19 mouse cellular contexts compared by ENCODE assay signal in the genomic region with DNA sequence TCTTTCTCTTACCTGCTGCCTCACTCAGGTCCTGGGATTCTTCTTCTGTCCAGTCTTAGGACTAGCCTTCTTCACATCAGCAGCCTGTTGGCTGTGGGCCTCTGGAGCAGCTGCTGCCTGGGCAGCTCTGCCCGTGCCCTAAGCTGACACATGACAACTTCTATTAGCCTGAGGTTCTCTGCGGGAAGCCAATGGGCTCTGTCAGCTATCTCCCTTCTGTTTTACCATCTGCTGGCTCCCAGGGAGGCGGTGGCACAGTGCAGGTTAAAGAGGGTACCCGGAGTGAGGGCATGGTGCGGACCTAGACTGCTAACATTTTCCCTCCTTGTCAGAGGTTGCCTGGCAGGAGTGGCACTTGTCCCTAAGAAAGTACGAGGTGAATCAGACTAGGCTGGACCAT. TPM values are rescaled to one million over a fixed set of nuclear protein-coding genes. Genes with fewer than 3 reads are reported as not detected.
DNase-seq lines count a peak whose midpoint lies in the region; ATAC-seq and TF ChIP-seq lines count a peak whose summit lies in the region.
"Had no signal": no experiment of that assay in that cellular context is flagged by ENCODE, and none has a peak within 500 bp of the region (broad histone marks: within the 10 kb centered on the region; RNA-seq: fewer than 3 reads in every experiment).

No protein-coding gene starts in this region.

- DNase-seq in forebrain, embryonic 10.5 days (ENCODE audit: extremely low spot score, low spot score): no peak
- DNase-seq in brain, embryonic 14.5 days (ENCODE audit: low read depth): peak; percentile 38
- DNase-seq in cerebellum, postnatal 25 days: peak; percentile 59 to 60
- DNase-seq in left cerebral cortex, adult 2 months (ENCODE audit: extremely low spot score in 1 of 2, low spot score in 2 of 2): no peak
- no peak for DNase-seq in frontal cortex, adult 2 months (ENCODE audit: extremely low spot score in 1 of 2, low spot score in 1 of 2)
- DNase-seq: adrenal gland, postnatal 25 days; forebrain, postnatal 0 days; heart, postnatal 4 days; kidney, adult 8-10 months; lung, postnatal 36 days had no signal

- intact Hi-C loops in left cerebral cortex, adult 2 months (cut with DNase I): no loop called here

- no peak for TF ChIP-seq CTCF in brain, embryonic 14.5 days (IDR thresholded peaks at IDR 0.05; ENCODE audit: borderline replicate concordance, extremely low read depth, insufficient read depth, insufficient read length)
- TF ChIP-seq CTCF in left cerebral cortex, adult 2 months (IDR thresholded peaks at IDR 0.05): no peak

- 70% methylated on average over 6 of the region's 6 CpGs for WGBS in forebrain, embryonic 10.5 days
- 51% methylated on average over 6 of the region's 6 CpGs for WGBS in forebrain, embryonic 15.5 days
- 51% methylated on average over 6 of the region's 6 CpGs for WGBS in midbrain, embryonic 15.5 days

- no peaks in the 10 kb centered on the region for H3K27me3 ChIP-seq in forebrain, embryonic 10.5 days (ENCODE audit: poor library complexity, severe bottlenecking)
- H3K27me3 ChIP-seq in forebrain, embryonic 15.5 days: no peaks in the 10 kb centered on the region
- no peaks in the 10 kb centered on the region for H3K27me3 ChIP-seq in midbrain, embryonic 15.5 days (replicated peaks)
- H3K27me3 ChIP-seq: embryonic facial prominence, embryonic 15.5 days had no signal

- no peak for TF ChIP-seq POLR2A in brain, embryonic 14.5 days (IDR thresholded peaks at IDR 0.05; ENCODE audit: borderline replicate concordance, extremely low read depth, insufficient read depth, insufficient read length, poor library complexity, severe bottlenecking)

- ATAC-seq in forebrain, embryonic 15.5 days (replicated peaks): no peak
- 0 out of 2 replicates have a peak, but pooled peaks have one; percentile 28 for ATAC-seq in midbrain, embryonic 15.5 days (replicated peaks)
- no peak for ATAC-seq in megakaryocyte, adult 5-6 weeks (ENCODE audit: poor library complexity, severe bottlenecking)
- ATAC-seq: forebrain, postnatal 0 days had no signal

- no peaks in the 10 kb centered on the region for H3K9me3 ChIP-seq in forebrain, embryonic 10.5 days
- H3K9me3 ChIP-seq in forebrain, embryonic 15.5 days: no peaks in the 10 kb centered on the region
- no peaks in the 10 kb centered on the region for H3K9me3 ChIP-seq in midbrain, embryonic 15.5 days
- H3K9me3 ChIP-seq: embryonic facial prominence, embryonic 15.5 days had no signal

- H3K36me3 ChIP-seq in forebrain, embryonic 10.5 days (replicated peaks): no peaks in the 10 kb centered on the region
- H3K36me3 ChIP-seq in forebrain, embryonic 15.5 days: no peaks in the 10 kb centered on the region
- H3K36me3 ChIP-seq in midbrain, embryonic 15.5 days (replicated peaks): no peaks in the 10 kb centered on the region
- H3K36me3 ChIP-seq: embryonic facial prominence, embryonic 15.5 days had no signal

- H3K4me2 ChIP-seq in forebrain, embryonic 15.5 days (replicated peaks): no peak overlapping the region
- H3K4me2 ChIP-seq in midbrain, embryonic 15.5 days: no peak overlapping the region
- H3K4me2 ChIP-seq: embryonic facial prominence, embryonic 15.5 days had no signal

- H3K4me3 ChIP-seq in forebrain, embryonic 10.5 days: no peak overlapping the region
- H3K4me3 ChIP-seq in forebrain, embryonic 15.5 days: no peak overlapping the region
- H3K4me3 ChIP-seq in midbrain, embryonic 15.5 days: no peak overlapping the region
- no peak overlapping the region for H3K4me3 ChIP-seq in left cerebral cortex, adult 2 months
- H3K4me3 ChIP-seq: embryonic facial prominence, embryonic 15.5 days had no signal

- H3K27ac ChIP-seq in forebrain, embryonic 10.5 days: peak overlapping the region; percentile 58; the same call in 1 of the 2 replicates
- H3K27ac ChIP-seq in forebrain, embryonic 15.5 days (replicated peaks): no peak overlapping the region
- no peak overlapping the region for H3K27ac ChIP-seq in midbrain, embryonic 15.5 days
- no peak overlapping the region for H3K27ac ChIP-seq in left cerebral cortex, adult 2 months
- H3K27ac ChIP-seq: embryonic facial prominence, embryonic 15.5 days had no signal

- H3K4me1 ChIP-seq in forebrain, embryonic 10.5 days: peaks cover 22% of the 10 kb centered on the region
- H3K4me1 ChIP-seq in forebrain, embryonic 15.5 days: no peaks in the 10 kb centered on the region
- H3K4me1 ChIP-seq in midbrain, embryonic 15.5 days: peaks cover 6% of the 10 kb centered on the region
- H3K4me1 ChIP-seq: embryonic facial prominence, embryonic 15.5 days had no signal

- no peak overlapping the region for H3K9ac ChIP-seq in forebrain, embryonic 15.5 days (replicated peaks)
- no peak overlapping the region for H3K9ac ChIP-seq in midbrain, embryonic 15.5 days
- H3K9ac ChIP-seq: embryonic facial prominence, embryonic 15.5 days; forebrain, postnatal 0 days had no signal

RNA-seq across cellular contexts. Expression of a gene that starts 39.5 kb away (rescaled TPM):
- polyA plus RNA-seq in forebrain, embryonic 10.5 days (2016; fragmentation: Nextera tagmentation; extraction: Ambion mirVana): not detected in 2 replicates
- not detected in 2 replicates for polyA plus RNA-seq in forebrain, embryonic 15.5 days (2015; fragmentation: Nextera tagmentation; extraction: Ambion mirVana)
- not detected in 2 replicates for polyA plus RNA-seq in brain, embryonic 14.5 days (2012; rRNA removed)
- polyA plus RNA-seq in midbrain, embryonic 15.5 days (2015; fragmentation: Nextera tagmentation; extraction: Ambion mirVana): not detected in 2 replicates
- not detected for total RNA-seq in left cerebral cortex, adult 2 months (2021)
- not detected in 2 replicates for total RNA-seq in megakaryocyte, adult 5-6 weeks (2015)
- not detected in 2 replicates for total RNA-seq in megakaryocyte, adult 5-6 weeks (2017)
- polyA plus RNA-seq in frontal cortex, adult 2 months (2012; rRNA removed): not detected in 2 replicates
- total RNA-seq: adrenal gland, postnatal 25 days; forebrain, postnatal 0 days; heart, adult 8-10 months; heart, postnatal 4 days; layer of hippocampus, adult 8-10 months had no signal
- polyA plus RNA-seq: embryonic facial prominence, embryonic 15.5 days; forebrain, postnatal 0 days; limb, embryonic 11.5 days; liver, embryonic 16.5 days; spleen, adult 2 months had no signal

Comparison
In these comparisons a context has a peak if more than half of its experiments do, and no peak if none do; other contexts are left out.
1. DNase-seq: peak in brain, embryonic 14.5 days (single experiment) and cerebellum, postnatal 25 days (2 of 2); none in forebrain, embryonic 10.5 days (single experiment), left cerebral cortex, adult 2 months (0 of 2) and frontal cortex, adult 2 months (0 of 2).